Mouse (Mus musculus) forebrain, embryonic 16.5 days (tissue): ENCODE data around the gene Tesc. TPM values are rescaled to one million over a fixed set of nuclear protein-coding genes. Genes with fewer than 3 reads are reported as not detected.

Experiments used
- ATAC-seq: fragments of 200-750 bp; cut with Nextera tagmentation; 2 replicates; pipeline ENCODE4 v1.8.0; 2017; ENCODE audit warnings: mild to moderate bottlenecking, moderate library complexity
- H3K27ac ChIP-seq: fragments of 300-500 bp; sonication (generic); 2 replicates; pipeline ENCODE4 v1.5.1; 2014; ENCODE audit warnings: low read length, control low read depth
- H3K27me3 ChIP-seq: fragments of 300-500 bp; sonication (generic); replicated peaks from 2 replicates; pipeline ENCODE4 v1.6.1; 2014; ENCODE audit warnings: low read length; ENCODE audit not compliant: control insufficient read depth, insufficient read depth
- H3K36me3 ChIP-seq: fragments of 300-500 bp; sonication (generic); 2 replicates; pipeline ENCODE4 v1.6.1; 2014; ENCODE audit not compliant: control insufficient read depth, insufficient read depth
- H3K4me1 ChIP-seq: fragments of 300-500 bp; sonication (generic); replicated peaks from 2 replicates; pipeline ENCODE4 v1.6.1; 2014; ENCODE audit warnings: low read length; ENCODE audit not compliant: control insufficient read depth, insufficient read depth
- H3K4me2 ChIP-seq: fragments of 300-500 bp; sonication (generic); 2 replicates; pipeline ENCODE4 v1.6.1; 2014; ENCODE audit warnings: mild to moderate bottlenecking, low read length, control low read depth
- H3K4me3 ChIP-seq: fragments of 300-500 bp; sonication (generic); replicated peaks from 2 replicates; pipeline ENCODE4 v1.5.1; 2014; ENCODE audit warnings: mild to moderate bottlenecking, low read length, control low read depth
- H3K9ac ChIP-seq: fragments of 300-500 bp; sonication (generic); replicated peaks from 2 replicates; pipeline ENCODE4 v1.6.1; 2014; ENCODE audit warnings: low read depth, low read length, control low read depth
- H3K9me3 ChIP-seq: fragments of 300-500 bp; sonication (generic); 2 replicates; pipeline ENCODE4 v1.6.1; 2016; ENCODE audit warnings: low read length; ENCODE audit not compliant: control insufficient read depth
- WGBS: fragments of 180-500 bp; shearing (Covaris S2); extraction: QIAGEN DNeasy Blood & Tissue Kit; methylation state at CpG from one replicate; pipeline ENCODE4 v1.1.7; 2014; 5-methylcytosine and 5-hydroxymethylcytosine counted together
- polyA plus RNA-seq: library from polyadenylated mRNA; unstranded; fragments of >200 nt; fragmentation: Nextera tagmentation; extraction: Ambion mirVana; gene quantifications from 2 replicates; pipeline ENCODE4 v1.2.1, GENCODE M21; 2015

Gene Tesc
- polyA plus RNA-seq, 1 experiment from 2014 or later, result 10.3 TPM

GRCm38 (mm10) chr5:118059646-118060045, 32.1 kb downstream of the Tesc start:
- H3K4me3 ChIP-seq, result no peak overlapping the region

GRCm38 (mm10) chr5:118061391-118061790, 33.8 kb downstream of the Tesc start:
- 93% methylated on average over 18 of the region's 18 CpGs for WGBS
- no peak overlapping the region for H3K4me2 ChIP-seq
- no peaks in the 10 kb centered on the region for H3K27me3 ChIP-seq
- H3K36me3 ChIP-seq, result no peaks in the 10 kb centered on the region
- no peaks in the 10 kb centered on the region for H3K9me3 ChIP-seq
- H3K4me1 ChIP-seq, result peaks cover 47% of the 10 kb centered on the region
- no peak overlapping the region for H3K9ac ChIP-seq
- no peak overlapping the region for H3K4me3 ChIP-seq
- no peak for ATAC-seq
- no peak overlapping the region for H3K27ac ChIP-seq

More at GRCm38 (mm10) chr5:118059646-118060045, 32.1 kb downstream of the Tesc start:
- H3K27me3 ChIP-seq, result no peaks in the 10 kb centered on the region
- 84% methylated on average over 9 of the region's 9 CpGs for WGBS
- no peak overlapping the region for H3K4me2 ChIP-seq
- no peak overlapping the region for H3K27ac ChIP-seq
- H3K4me1 ChIP-seq, result peaks cover 34% of the 10 kb centered on the region
- H3K9me3 ChIP-seq, result no peaks in the 10 kb centered on the region
- no peak overlapping the region for H3K9ac ChIP-seq
- no peaks in the 10 kb centered on the region for H3K36me3 ChIP-seq
- ATAC-seq, result no peak

- no peaks in the 10 kb centered on the region for H3K36me3 ChIP-seq
- no peaks in the 10 kb centered on the region for H3K9me3 ChIP-seq
- H3K4me2 ChIP-seq, result no peak overlapping the region
- H3K27ac ChIP-seq, result no peak overlapping the region
- ATAC-seq, result no peak
- 61% methylated on average over 8 of the region's 8 CpGs for WGBS
- no peak overlapping the region for H3K9ac ChIP-seq
- no peak overlapping the region for H3K4me3 ChIP-seq
- peaks cover 31% of the 10 kb centered on the region for H3K4me1 ChIP-seq
- no peaks in the 10 kb centered on the region for H3K27me3 ChIP-seq
These were observed 35.7 kb downstream of the Tesc start for GRCm38 (mm10) chr5:118063181-118063621.

- no peaks in the 10 kb centered on the region for H3K27me3 ChIP-seq
- peaks cover 31% of the 10 kb centered on the region for H3K4me1 ChIP-seq
- peak; percentile 26; the same call in 1 of the 2 replicates for ATAC-seq
- no peak overlapping the region for H3K4me3 ChIP-seq
- H3K9me3 ChIP-seq, result no peaks in the 10 kb centered on the region
- no peak overlapping the region for H3K9ac ChIP-seq
- no peaks in the 10 kb centered on the region for H3K36me3 ChIP-seq
- 8% methylated on average over 10 of the region's 10 CpGs for WGBS
- no peak overlapping the region for H3K4me2 ChIP-seq
- peak overlapping the region; percentile 41 for H3K27ac ChIP-seq
These were observed 36.9 kb downstream of the Tesc start for GRCm38 (mm10) chr5:118064284-118064901.

GRCm38 (mm10) chr5:118065516-118066255, 38.1 kb downstream of the Tesc start:
- no peaks in the 10 kb centered on the region for H3K27me3 ChIP-seq
- H3K9me3 ChIP-seq, result no peaks in the 10 kb centered on the region
- no peak overlapping the region for H3K4me2 ChIP-seq
- no peak overlapping the region for H3K4me3 ChIP-seq
- ATAC-seq, result no peak
- WGBS, result 72% methylated on average over 19 of the region's 19 CpGs
- H3K27ac ChIP-seq, result peak overlapping the region; percentile 25; the same call in 1 of the 2 replicates
- H3K36me3 ChIP-seq, result no peaks in the 10 kb centered on the region
- 0 out of 2 replicates have a peak overlapping the region, but pooled peaks have one; percentile 4 for H3K9ac ChIP-seq
- H3K4me1 ChIP-seq, result peaks cover 31% of the 10 kb centered on the region

- WGBS, result 56% methylated on average over 5 of the region's 5 CpGs
- Histone ChIP-seq H3K4me1 (peaks cover 31% of the 10 kb centered on the region), H3K9me3 (no peaks in the 10 kb centered on the region), H3K27ac (no peak overlapping the region), H3K4me3 (no peak overlapping the region), H3K27me3 (no peaks in the 10 kb centered on the region), H3K9ac (no peak overlapping the region), H3K4me2 (no peak overlapping the region), H3K36me3 (no peaks in the 10 kb centered on the region)
- no peak for ATAC-seq
These were observed 39.3 kb downstream of the Tesc start for GRCm38 (mm10) chr5:118066828-118067227.

- Histone ChIP-seq H3K36me3 (no peaks in the 10 kb centered on the region), H3K4me1 (peaks cover 36% of the 10 kb centered on the region), H3K9ac (no peak overlapping the region), H3K9me3 (no peaks in the 10 kb centered on the region), H3K4me3 (no peak overlapping the region), H3K27ac (no peak overlapping the region), H3K27me3 (no peaks in the 10 kb centered on the region), H3K4me2 (no peak overlapping the region)
- 87% methylated on average over 4 of the region's 4 CpGs for WGBS
- no peak for ATAC-seq
These were observed 40.0 kb downstream of the Tesc start for GRCm38 (mm10) chr5:118067572-118067971.

- Histone ChIP-seq H3K4me3 (no peak overlapping the region), H3K36me3 (no peaks in the 10 kb centered on the region), H3K4me2 (no peak overlapping the region), H3K9ac (no peak overlapping the region), H3K27ac (no peak overlapping the region), H3K9me3 (no peaks in the 10 kb centered on the region), H3K4me1 (peaks cover 39% of the 10 kb centered on the region), H3K27me3 (no peaks in the 10 kb centered on the region)
- ATAC-seq, result no peak
- WGBS, result 93% methylated on average over 9 of the region's 9 CpGs
These were observed 40.5 kb downstream of the Tesc start for GRCm38 (mm10) chr5:118067984-118068494.

- H3K36me3 ChIP-seq, result no peaks in the 10 kb centered on the region
- H3K9me3 ChIP-seq, result no peaks in the 10 kb centered on the region
- WGBS, result 43% methylated on average over 9 of the region's 9 CpGs
- ATAC-seq, result peak; percentile 45; the same call in 1 of the 2 replicates
- no peak overlapping the region for H3K4me3 ChIP-seq
- no peak overlapping the region for H3K27ac ChIP-seq
- H3K27me3 ChIP-seq, result no peaks in the 10 kb centered on the region
- no peak overlapping the region for H3K9ac ChIP-seq
- H3K4me2 ChIP-seq, result no peak overlapping the region
- peaks cover 38% of the 10 kb centered on the region for H3K4me1 ChIP-seq
These were observed 41.8 kb downstream of the Tesc start for GRCm38 (mm10) chr5:118069315-118069714.
